Mouse (Mus musculus): ENCODE measurements around the gene Rnf113a2. TPM values are rescaled to one million over a fixed set of nuclear protein-coding genes. Genes with fewer than 3 reads are reported as not detected.
A peak's percentile ranks its signal among the peaks of the same experiment; 100 is the strongest.

Gene Rnf113a2
- polyA plus RNA-seq, 1 experiment from 2014 or later, result 22.3 TPM

DNA sequence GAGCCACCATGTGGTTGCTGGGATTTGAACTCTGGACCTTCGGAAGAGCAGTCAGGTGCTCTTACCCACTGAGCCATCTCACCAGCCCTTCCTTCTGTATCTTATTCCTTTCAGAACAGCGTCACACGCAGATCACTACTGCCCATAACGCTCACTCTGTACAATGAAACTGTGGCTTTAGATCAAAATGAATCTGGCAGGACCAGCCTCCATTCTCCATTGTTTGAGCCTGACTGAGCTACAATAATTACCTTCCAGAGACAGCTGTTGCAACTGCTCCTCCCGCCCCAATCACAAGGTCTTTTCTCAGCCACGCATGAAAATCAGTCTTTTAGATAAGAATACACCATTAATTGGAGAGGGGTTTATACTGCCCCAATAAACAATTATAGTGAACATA is 12.5 kb upstream of the Rnf113a2 start:
- no peaks in the 10 kb centered on the region for H3K9me3 ChIP-seq (ENCODE audit: low read length)
- H3K27ac ChIP-seq (ENCODE audit: low read length), result no peak overlapping the region
- peaks cover 7% of the 10 kb centered on the region; the same call in 1 of the 2 replicates for H3K4me1 ChIP-seq (ENCODE audit: insufficient read depth, low read length)
- WGBS, result 88% methylated on average over 6 of the region's 6 CpGs
- H3K4me3 ChIP-seq (ENCODE audit: low read length), result no peak overlapping the region
- no peaks in the 10 kb centered on the region for H3K27me3 ChIP-seq (ENCODE audit: insufficient read depth, low read length)
- H3K36me3 ChIP-seq (ENCODE audit: insufficient read depth, low read length), result no peaks in the 10 kb centered on the region
- no peak overlapping the region for H3K9ac ChIP-seq (replicated peaks; ENCODE audit: low read length)
- H3K4me2 ChIP-seq (replicated peaks; ENCODE audit: low read depth, low read length), result no peak overlapping the region
- no peak for ATAC-seq (ENCODE audit: low FRiP score, low TSS enrichment)

DNA sequence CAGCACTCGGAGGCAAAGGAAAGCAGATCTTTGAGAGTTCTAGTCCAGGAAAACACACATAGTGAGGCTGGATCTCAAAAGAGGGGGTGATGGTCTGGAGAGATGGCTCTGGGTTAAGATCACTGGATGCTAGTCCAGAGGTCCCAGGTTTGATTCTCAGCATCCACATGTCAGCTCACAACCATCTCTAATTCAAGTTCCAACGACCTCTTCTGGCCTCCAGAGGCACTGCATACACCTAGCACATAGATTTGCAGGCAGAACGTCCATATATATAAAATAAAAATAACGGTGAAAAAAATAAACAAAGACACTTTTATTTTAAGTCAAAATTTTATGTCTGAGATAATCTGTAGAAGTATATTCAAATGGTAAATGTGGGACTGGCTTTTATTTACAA is 9.7 kb upstream of the Rnf113a2 start:
- Histone ChIP-seq H3K27ac (ENCODE audit: low read length) (no peak overlapping the region), H3K4me2 (replicated peaks; ENCODE audit: low read depth, low read length) (no peak overlapping the region), H3K9ac (replicated peaks; ENCODE audit: low read length) (no peak overlapping the region), H3K36me3 (ENCODE audit: insufficient read depth, low read length) (no peaks in the 10 kb centered on the region), H3K9me3 (ENCODE audit: low read length) (no peaks in the 10 kb centered on the region), H3K4me1 (ENCODE audit: insufficient read depth, low read length) (peaks cover 7% of the 10 kb centered on the region; the same call in 1 of the 2 replicates), H3K4me3 (ENCODE audit: low read length) (no peak overlapping the region), H3K27me3 (ENCODE audit: insufficient read depth, low read length) (peaks cover 3% of the 10 kb centered on the region; the same call in 1 of the 2 replicates)
- ATAC-seq (ENCODE audit: low FRiP score, low TSS enrichment), result no peak
- WGBS, result 59% methylated on average over 4 of the region's 4 CpGs

DNA sequence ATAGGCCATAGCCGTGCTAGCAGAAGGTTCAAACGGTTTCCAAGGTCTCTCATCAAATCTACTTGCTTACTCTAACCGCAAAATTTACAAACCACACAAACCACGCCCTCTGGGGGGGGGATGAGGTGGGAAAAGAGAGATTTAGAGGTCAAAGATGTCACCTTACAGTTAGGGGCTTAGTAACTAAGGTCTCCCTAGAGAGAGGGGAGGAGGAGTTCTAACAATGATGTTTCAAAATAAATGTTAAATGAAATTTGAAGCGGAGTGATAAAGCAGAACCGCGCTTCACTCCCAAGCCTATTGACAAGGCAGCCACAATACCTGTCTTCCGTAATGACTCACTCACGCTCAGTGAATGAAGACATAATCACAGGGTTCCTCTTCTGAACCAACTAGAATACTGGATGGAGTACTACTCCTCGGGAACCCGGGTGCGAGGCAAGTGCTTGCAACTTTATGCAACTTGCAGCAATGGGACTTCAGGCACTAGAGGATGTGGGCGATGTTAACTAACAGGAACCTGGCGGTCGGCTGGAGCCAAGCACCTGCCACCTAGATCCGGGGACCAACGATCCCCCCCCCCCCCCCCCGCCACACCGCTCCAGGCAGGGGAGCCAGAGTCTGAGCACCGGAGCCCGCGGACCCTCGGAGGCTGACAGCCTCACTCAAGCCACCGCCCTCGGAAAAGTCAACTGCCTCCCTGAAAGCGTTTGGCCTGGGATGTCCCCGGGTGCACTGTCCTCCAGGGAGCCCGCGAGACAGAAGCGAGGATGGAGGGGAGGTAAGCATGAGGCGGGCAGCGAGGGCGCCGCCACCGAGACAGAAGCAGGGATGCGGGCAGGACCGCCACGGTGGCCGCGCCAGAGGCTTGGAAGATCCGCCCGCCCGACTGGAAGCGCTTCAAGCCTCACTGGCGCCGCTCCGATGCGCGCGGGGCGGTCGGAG is 8.8 kb upstream of the Rnf113a2 start:
- Histone ChIP-seq H3K4me3 (ENCODE audit: low read length) (peak overlapping the region; percentile 90), H3K9me3 (ENCODE audit: low read length) (no peaks in the 10 kb centered on the region), H3K27ac (ENCODE audit: low read length) (peak overlapping the region; percentile 84), H3K27me3 (ENCODE audit: insufficient read depth, low read length) (peaks cover 3% of the 10 kb centered on the region; the same call in 1 of the 2 replicates), H3K4me1 (ENCODE audit: insufficient read depth, low read length) (peaks cover 7% of the 10 kb centered on the region; the same call in 1 of the 2 replicates), H3K4me2 (replicated peaks; ENCODE audit: low read depth, low read length) (peak overlapping the region; percentile 91), H3K9ac (replicated peaks; ENCODE audit: low read length) (peak overlapping the region; percentile 88), H3K36me3 (ENCODE audit: insufficient read depth, low read length) (no peaks in the 10 kb centered on the region)
- no peak; the same call in 1 of the 2 replicates for ATAC-seq (ENCODE audit: low FRiP score, low TSS enrichment)
- 1% methylated on average over 46 of the region's 52 CpGs for WGBS

DNA sequence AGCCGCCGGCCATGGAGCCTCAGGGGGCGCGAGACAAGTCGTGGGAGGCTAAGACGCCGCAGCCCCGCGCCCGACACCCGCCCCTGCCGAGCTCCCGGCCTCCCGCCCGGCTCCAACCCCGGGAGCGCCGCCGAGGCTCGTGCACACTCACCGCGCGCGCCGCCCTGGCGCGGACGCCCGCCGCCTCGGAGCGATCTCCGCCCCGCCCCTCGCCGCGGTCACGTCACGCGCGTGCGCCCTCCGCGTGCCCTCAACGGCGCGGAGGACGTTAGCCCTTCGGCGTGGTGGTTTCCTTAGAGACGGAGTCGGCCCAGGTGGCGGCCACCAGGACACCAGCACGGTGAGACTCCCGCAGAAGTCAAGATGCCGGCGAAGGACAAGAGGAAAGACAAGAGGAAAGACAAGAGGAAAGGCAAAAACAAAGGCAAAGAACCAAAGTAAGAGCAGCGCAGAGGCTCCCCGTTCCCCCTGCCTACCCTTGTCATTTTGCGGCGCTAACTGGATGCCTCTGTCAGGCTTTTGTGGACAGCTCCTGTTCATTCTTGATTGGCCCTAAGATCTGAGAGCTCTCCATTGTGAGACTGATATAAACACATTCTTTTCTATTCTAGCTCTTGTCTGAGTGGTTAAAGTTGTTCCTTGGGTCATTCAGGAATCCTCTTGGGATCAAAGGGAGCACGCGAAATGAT is 8.0 kb upstream of the Rnf113a2 start, which contains the start of the genes Entpd5 and Bbof1:
Gene Entpd5, minus strand, starts transcription at position 211 of the 689 bp plus-strand sequence.
Gene Bbof1, plus strand, starts transcription at position 253 of the 689 bp plus-strand sequence.
- WGBS, result 2% methylated on average over 41 of the region's 63 CpGs
- Histone ChIP-seq H3K4me1 (ENCODE audit: insufficient read depth, low read length) (peaks cover 7% of the 10 kb centered on the region; the same call in 1 of the 2 replicates), H3K27ac (ENCODE audit: low read length) (peak within 1 kb of the TSS; percentile 84), H3K9me3 (ENCODE audit: low read length) (no peaks in the 10 kb centered on the region), H3K4me3 (ENCODE audit: low read length) (peak within 1 kb of the TSS; percentile 90), H3K4me2 (replicated peaks; ENCODE audit: low read depth, low read length) (peak within 1 kb of the TSS; percentile 91), H3K9ac (replicated peaks; ENCODE audit: low read length) (peak within 1 kb of the TSS; percentile 88), H3K27me3 (ENCODE audit: insufficient read depth, low read length) (peaks cover 3% of the 10 kb centered on the region; the same call in 1 of the 2 replicates), H3K36me3 (ENCODE audit: insufficient read depth, low read length) (no peaks in the 10 kb centered on the region)
- ATAC-seq (ENCODE audit: low FRiP score, low TSS enrichment), result peak; percentile 95

DNA sequence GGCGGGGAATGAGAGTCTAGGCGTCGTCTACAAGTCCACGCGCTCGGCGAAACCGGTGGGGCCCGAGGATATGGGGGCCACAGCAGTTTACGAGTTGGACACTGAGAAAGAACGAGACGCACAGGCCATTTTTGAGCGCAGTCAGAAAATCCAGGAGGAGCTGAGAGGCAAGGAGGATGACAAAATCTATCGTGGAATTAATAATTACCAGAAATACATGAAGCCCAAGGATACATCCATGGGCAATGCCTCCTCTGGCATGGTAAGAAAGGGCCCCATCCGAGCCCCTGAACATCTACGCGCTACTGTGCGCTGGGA is 568 bp downstream of the Rnf113a2 start:
- peak overlapping the region; percentile 83 for H3K4me2 ChIP-seq (replicated peaks; ENCODE audit: low read depth, low read length)
- peak overlapping the region; percentile 53 for H3K4me3 ChIP-seq (ENCODE audit: low read length)
- H3K27ac ChIP-seq (ENCODE audit: low read length), result no peak overlapping the region
- H3K4me1 ChIP-seq (ENCODE audit: insufficient read depth, low read length), result no peaks in the 10 kb centered on the region
- peak overlapping the region; percentile 82 for H3K9ac ChIP-seq (replicated peaks; ENCODE audit: low read length)
- H3K36me3 ChIP-seq (ENCODE audit: insufficient read depth, low read length), result no peaks in the 10 kb centered on the region; the same call in 1 of the 2 replicates
- no peak for ATAC-seq (ENCODE audit: low FRiP score, low TSS enrichment)
- H3K27me3 ChIP-seq (ENCODE audit: insufficient read depth, low read length), result no peaks in the 10 kb centered on the region
- WGBS, result 31% methylated on average over 18 of the region's 18 CpGs
- no peaks in the 10 kb centered on the region; the same call in 1 of the 2 replicates for H3K9me3 ChIP-seq (ENCODE audit: low read length)

DNA sequence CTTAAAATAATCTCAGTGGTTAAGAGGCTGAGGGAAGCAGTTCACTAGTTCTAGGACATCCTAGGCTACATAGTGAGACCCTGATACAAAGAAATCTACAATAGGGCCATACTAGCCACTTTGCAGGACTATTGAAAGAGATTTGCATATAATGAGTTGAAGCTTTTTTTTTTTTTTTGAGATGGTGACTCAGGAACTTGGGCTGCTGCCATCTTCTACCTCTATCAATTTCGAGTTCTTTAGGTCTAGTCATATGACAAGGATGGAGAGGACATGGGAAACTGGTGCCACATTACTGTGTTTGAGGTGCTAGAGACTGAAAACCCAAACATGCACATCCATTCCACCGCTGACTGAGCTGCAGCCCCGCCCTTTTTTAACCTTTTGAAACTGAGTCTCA is 7.0 kb downstream of the Rnf113a2 start:
- Histone ChIP-seq H3K9me3 (ENCODE audit: low read length) (no peaks in the 10 kb centered on the region), H3K4me3 (ENCODE audit: low read length) (no peak overlapping the region), H3K4me1 (ENCODE audit: insufficient read depth, low read length) (no peaks in the 10 kb centered on the region), H3K27me3 (ENCODE audit: insufficient read depth, low read length) (no peaks in the 10 kb centered on the region), H3K4me2 (replicated peaks; ENCODE audit: low read depth, low read length) (no peak overlapping the region), H3K27ac (ENCODE audit: low read length) (no peak overlapping the region), H3K9ac (replicated peaks; ENCODE audit: low read length) (no peak overlapping the region), H3K36me3 (ENCODE audit: insufficient read depth, low read length) (no peaks in the 10 kb centered on the region)
- ATAC-seq (ENCODE audit: low FRiP score, low TSS enrichment), result no peak
- WGBS, result 65% methylated on average over 3 of the region's 3 CpGs

DNA sequence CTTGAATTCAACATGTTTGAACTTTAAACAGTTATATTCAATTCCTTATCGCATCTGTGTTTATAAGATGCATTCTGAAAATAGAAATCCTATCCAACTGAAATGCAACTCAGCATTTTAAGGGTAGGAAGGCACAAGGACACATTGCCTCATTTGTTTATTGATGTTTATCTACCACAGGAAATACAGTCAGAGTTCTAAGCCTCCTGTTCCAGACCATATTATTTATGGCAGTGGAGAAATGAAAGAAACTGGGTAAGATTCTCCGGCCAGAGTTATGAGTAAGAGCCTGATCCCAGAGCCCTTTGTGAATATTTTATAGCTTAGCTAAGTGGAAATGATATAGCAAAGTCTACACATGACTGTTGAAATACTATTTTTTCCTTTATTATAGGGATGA is 12.8 kb downstream of the Rnf113a2 start:
- Histone ChIP-seq H3K27me3 (ENCODE audit: insufficient read depth, low read length) (no peaks in the 10 kb centered on the region), H3K27ac (ENCODE audit: low read length) (no peak overlapping the region), H3K4me2 (replicated peaks; ENCODE audit: low read depth, low read length) (no peak overlapping the region), H3K4me3 (ENCODE audit: low read length) (no peak overlapping the region), H3K9ac (replicated peaks; ENCODE audit: low read length) (no peak overlapping the region), H3K4me1 (ENCODE audit: insufficient read depth, low read length) (no peaks in the 10 kb centered on the region), H3K9me3 (ENCODE audit: low read length) (no peaks in the 10 kb centered on the region), H3K36me3 (ENCODE audit: insufficient read depth, low read length) (peaks cover 7% of the 10 kb centered on the region; the same call in 1 of the 2 replicates)
- 77% methylated on average over 2 of the region's 2 CpGs for WGBS
- ATAC-seq (ENCODE audit: low FRiP score, low TSS enrichment), result no peak

DNA sequence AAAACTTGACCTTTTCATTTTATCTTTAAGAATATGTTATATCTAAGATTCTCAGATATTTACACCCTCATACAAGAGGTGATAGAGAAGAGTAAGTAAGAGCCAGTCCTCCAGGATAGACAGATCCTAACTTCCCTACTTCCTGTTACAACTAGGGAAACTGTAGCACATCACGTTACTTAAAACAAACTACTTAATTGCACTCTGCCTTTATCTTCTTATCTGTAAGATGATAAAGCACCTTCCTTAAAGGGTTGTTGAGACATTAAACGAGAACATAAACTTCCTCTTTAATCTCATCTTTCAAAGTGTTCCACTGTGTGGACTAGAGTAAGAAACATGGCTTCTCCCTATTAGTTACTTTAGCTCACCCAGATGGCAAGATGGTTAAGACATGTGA is 21.7 kb downstream of the Rnf113a2 start:
- Histone ChIP-seq H3K9me3 (ENCODE audit: low read length) (no peaks in the 10 kb centered on the region), H3K27ac (ENCODE audit: low read length) (no peak overlapping the region), H3K9ac (replicated peaks; ENCODE audit: low read length) (no peak overlapping the region), H3K4me3 (ENCODE audit: low read length) (no peak overlapping the region), H3K27me3 (ENCODE audit: insufficient read depth, low read length) (no peaks in the 10 kb centered on the region), H3K4me1 (ENCODE audit: insufficient read depth, low read length) (no peaks in the 10 kb centered on the region), H3K36me3 (ENCODE audit: insufficient read depth, low read length) (peaks cover 8% of the 10 kb centered on the region; the same call in 1 of the 2 replicates), H3K4me2 (replicated peaks; ENCODE audit: low read depth, low read length) (no peak overlapping the region)
- ATAC-seq (ENCODE audit: low FRiP score, low TSS enrichment), result no peak
- 55% methylated on average over 2 of the region's 2 CpGs for WGBS

DNA sequence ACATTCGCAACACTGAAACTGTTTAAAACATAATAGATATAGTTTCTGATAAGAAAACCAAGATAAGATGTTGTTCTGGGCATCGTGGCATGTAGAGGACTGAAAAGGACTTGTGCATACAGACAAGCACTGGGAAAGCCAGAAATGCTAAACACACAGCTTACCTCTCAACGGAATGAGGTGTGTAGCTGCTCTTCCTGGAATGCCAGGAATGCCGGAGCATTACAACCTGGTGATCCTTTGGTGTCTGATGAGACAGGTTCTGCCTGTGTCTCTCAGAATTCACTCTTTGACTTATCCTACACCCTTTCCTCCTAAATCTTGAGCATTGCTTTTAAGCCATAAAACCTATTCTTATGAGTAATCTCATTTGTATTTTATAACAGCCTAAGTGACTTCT is 25.5 kb downstream of the Rnf113a2 start:
- Histone ChIP-seq H3K9me3 (ENCODE audit: low read length) (no peaks in the 10 kb centered on the region), H3K4me3 (ENCODE audit: low read length) (no peak overlapping the region), H3K4me1 (ENCODE audit: insufficient read depth, low read length) (no peaks in the 10 kb centered on the region), H3K36me3 (ENCODE audit: insufficient read depth, low read length) (peaks cover 8% of the 10 kb centered on the region; the same call in 1 of the 2 replicates), H3K27ac (ENCODE audit: low read length) (no peak overlapping the region), H3K4me2 (replicated peaks; ENCODE audit: low read depth, low read length) (no peak overlapping the region), H3K9ac (replicated peaks; ENCODE audit: low read length) (no peak overlapping the region), H3K27me3 (ENCODE audit: insufficient read depth, low read length) (no peaks in the 10 kb centered on the region)
- no peak for ATAC-seq (ENCODE audit: low FRiP score, low TSS enrichment)
- WGBS, result 75% methylated on average over 4 of the region's 4 CpGs

All from kidney, embryonic 16.5 days (tissue).